Mouse (Mus musculus): ENCODE measurements at regions not wholly inside any gene's neighbourhood (a gene's known extent, or its start where the extent isn't known, plus 50 kb on each side); places are given as distances from the start of the nearest gene placed in this dataset.

DNA sequence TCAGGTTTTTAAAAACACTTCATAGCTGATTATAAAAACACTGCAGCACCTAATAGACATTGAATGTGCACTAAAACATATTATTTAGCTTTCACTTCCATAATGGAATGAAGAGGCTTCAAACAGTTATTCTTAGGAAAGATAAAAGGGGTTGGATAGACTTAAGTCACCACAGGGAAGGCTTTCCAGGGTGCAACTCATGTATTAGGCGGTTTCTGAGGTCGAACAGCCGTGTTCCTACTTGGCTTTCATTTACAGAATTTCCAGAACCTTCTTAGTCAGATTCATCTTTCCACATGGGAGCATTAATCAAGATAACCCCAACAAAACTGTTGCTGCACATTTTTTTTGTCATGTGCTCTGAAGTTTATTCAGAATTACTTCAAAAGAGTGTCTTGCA is 279.8 kb upstream of the Tle1 start:
- no peak for DNase-seq

DNA sequence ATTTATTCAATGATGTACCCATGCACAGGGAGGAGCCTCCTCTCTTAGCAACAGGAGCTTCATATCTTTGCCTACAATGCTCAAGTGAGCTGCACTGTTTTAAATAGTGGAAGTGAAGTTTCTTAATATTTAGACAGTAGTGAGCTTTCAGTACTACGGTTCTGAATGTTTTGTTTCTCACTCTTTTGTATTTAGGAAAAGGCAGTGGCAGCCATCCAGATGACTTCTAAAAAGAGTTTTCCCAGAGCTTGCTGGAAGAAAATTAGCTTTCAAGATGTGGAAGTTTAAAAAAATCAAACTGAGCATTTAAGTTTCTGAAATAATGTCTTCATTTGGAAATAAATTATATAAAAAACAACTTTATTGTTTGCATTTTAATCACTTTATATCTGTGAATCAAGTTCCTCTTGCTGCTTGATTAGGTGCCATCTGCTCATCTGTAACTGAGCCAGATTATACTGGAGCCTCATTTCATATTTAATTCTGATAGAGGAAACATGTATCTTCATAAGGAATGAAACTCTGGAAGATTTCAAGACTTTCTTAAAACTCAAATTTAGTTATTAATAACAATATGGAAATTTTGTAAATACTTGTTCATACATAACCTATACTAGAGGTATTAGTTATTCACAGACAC is 268.6 kb upstream of the Tle1 start:
- DNase-seq: peak; percentile 3

DNA sequence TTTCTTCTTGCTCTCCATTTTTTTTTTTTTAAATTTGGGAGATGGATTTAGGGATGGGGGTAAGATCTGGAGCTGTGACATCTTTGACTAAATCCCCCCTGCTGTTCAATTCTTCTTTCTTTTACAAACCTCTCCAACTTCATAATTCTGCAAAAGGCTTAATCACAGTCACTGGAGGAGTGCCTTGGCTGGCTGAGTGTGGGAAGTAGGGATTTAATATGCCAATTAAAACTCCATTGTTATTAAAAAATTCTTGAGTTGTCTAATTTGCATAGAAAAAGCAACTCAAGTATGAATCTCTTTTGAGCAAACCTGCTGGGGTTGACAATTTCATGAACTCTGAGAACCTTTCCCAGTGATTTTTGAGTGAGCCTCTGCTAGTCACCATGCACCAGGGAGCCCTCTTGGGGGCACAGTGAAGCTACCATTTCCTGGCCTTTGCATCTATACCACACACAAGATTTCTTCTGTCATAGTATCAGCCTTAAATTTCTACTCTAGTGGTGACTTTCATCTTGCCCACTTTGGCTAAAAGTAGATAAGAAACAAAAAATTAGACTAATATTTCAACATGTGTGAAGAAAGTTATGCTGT is 243.6 kb upstream of the Tle1 start:
- DNase-seq: no peak

DNA sequence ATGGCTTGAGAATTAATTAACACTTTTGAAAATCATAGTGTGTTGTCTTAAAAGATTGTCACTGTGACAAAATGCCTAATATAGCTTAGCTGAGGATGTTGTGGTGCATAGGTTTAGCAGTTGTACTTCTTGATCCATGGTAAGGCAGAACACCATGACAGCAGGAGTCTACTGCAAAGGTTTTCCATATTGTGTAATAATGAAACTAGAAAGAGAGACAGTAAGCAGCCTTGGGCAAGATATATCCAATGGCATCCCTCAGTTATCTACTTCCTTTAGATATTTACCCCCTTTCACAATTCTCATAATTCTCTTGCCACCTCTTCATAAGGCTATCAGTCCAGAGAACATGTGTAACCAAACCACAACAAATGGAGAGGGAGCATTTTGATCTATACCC is 236.6 kb upstream of the Tle1 start:
- DNase-seq: no peak

DNA sequence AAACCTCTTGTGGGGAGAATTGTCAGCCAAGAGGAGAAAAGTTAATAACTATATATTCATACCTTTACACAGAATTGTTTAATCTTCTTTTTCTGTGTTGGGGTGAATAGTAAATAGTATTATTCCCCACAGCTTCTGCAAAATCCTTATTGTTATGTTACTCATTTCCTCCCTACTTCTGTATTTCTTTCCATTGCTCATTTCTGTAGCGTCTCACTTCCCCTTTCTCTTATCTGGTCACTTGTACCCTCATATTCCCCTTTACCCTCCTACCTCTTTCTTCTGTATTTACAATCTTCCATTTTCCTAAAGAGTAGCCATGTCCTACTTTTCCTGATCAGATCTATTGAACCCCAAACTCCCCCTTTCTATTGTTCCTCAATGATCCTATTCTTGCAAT is 224.6 kb upstream of the Tle1 start:
- no peak for DNase-seq

DNA sequence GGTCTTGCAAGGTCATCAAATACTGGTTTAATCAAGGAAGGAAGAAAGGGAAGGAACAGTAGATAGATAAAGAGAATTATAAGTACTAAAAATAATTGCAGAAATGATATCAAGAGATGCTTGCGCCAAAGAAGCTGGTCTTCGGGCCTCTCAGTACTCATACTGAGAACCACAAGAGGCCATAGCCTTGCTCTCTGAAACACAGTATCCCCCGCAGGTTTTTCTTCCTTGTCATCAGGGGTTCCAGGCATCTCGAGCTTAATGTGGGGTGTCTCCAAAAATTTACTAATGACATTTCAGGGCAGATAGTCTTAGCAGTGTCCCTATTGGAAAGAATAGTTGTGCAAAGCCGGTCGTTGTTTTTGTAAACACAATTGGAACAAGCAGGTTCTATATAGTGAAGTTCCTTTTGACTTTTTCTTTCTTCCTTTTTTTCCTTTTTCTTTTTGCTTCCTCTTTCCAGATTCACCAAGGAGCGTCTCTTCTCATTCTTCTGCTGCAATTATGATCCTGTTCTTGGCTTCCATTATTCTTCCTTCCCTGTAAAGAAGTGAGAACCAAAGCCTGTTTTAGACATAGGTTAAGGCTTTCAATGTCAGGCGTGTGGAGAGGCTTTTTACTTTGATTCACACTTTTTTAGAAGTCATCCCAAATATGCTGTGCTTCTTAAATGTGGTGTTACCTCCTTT is 211.5 kb upstream of the Tle1 start:
- no peak for DNase-seq

DNA sequence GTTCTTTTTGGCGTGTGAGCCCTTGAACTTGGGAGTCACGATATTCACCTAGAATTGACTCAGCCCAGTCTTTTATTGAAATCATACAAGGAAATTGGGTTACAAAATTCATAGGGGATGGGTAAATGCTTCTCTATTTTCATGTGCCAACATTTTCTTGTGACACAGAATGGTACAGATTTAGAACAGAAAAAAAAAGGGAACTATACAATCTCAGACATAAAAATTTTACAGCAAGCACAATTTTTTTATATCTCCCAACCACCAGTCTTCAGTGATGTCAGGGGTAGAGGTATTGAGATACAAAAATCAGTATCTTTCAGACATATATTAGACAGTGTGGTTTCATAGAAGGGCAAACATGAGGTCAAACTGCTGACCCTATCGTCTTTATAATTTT is 210.6 kb upstream of the Tle1 start:
- no peak for DNase-seq

DNA sequence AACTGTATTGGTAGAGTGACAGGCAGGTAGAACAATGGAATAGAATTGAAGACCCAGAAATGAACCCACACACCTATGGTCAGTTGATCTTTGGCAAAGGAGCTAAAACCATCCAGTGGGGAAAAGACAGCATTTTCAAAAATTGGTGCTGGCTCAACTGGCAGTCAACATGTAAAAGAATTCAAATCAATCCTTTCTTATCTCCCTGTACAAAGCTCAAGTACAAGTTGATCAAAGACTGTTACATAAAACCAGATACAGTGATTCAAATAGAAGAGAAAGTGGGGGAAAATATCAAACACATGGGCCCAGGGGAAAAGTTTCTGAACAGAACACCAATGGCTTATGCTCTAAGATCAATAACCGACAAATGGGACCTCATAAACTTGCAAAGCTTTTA is 200.0 kb upstream of the Tle1 start:
- DNase-seq: no peak

DNA sequence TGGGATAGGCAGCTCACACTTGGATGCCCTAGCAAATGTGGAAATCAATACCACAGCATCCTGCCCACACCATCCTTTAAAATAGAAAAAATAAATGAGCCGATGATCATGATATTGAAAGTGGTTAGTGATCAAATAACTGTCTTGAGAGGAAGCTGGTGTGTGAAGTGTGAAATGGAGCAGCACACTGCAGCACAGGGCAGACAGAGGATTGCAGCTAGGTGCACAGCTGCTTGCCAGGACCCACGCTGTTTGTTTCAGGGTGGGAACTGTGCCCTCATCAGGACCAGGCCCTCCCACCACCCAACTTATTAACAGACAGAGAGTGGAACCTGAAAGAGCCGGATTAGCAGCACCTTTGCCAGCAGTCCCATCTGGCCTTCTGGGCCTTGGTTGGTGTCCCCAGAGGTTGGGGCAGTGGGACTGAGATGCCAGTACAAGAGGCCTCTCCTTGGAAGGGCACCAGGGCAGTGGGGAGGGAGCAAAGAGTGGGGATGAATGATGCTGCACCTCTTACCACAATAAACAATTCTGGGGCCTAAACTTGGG is 191.2 kb upstream of the Tle1 start:
- DNase-seq: no peak

DNA sequence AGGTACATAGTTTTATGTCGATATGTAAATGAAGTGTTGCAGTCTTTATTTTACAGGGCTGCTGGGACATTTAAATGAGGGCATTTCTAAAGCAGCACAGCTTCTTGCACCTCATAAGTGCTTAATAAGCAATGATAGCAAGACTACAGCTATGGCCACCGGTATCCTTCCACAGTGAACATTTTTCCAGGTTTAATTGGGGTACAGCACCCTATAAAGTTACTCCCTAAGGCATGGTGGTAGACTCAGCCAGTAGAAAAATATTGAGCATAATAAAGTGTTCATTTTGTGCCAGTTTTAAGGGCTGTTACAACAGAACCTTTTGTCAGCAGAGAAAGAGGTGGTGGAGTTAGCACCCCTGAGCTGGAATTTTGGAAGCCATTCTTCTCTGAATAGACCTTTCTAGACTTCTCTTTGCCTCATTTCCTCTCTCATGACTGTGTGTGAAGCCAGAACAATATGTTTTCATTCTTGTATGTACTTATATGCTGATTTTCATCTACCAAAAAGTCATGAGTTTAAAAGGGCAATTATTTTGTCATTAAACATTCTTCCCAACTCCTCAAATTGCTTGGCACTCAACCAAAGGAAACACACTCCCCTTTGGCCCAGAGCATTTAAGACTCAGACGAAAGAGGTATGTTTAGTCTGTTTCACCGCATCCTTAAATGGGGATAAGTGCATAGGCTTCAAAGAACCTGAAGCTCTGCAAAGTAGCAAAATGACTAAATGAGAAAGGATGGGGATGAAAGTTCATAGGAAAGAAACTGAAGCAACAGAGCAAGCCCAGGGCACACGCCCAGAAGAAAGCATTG is 189.3 kb upstream of the Tle1 start:
- DNase-seq: no peak

DNA sequence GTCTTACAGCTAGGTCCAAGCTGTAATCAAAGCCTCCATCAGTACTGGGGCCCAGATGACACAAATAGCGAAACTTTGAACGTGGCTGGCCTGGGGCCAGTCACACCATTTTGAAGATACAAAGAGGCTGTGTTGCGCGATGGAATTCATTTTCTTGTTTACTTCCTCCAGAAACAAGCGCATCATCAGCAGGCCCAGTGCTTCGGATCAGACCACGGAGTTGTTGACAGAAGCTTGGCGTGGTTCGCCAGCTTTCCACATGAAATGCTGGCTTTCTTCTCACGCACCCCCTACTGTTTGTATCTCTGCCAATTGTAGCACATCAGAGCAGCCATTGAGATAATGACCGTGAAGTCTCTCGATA is 184.2 kb upstream of the Tle1 start:
- peak; percentile 30 for DNase-seq

DNA sequence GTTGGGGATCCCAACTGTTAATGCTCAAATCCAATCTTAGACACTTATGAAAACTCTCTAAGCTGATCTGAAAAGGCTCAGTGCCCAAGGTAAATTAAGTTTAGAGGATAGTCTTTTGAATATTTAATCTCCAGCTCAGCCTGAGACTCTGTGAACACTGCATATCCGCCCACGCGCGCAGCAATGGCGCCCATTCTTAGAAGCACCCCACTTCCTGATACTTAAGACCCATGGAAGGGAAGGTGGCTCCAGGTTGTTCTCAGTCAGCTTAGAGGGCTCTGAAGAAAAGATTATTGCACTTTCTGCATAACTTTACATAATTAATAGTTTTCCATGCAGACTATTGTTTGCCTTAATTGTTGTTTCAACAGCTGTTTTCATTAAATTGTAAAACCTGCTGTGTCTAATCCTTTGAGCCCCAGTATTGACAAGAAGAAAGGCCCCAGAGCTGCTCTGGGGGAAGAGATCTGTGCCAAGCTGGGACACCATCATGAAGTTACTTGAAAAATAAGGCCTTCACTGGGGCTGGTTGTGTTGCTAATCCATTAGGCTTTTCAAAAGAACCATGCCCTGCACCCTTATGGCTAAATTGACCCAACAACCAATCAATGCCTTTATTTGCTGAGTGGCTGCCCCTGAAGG is 183.7 kb upstream of the Tle1 start:
- DNase-seq: no peak

DNA sequence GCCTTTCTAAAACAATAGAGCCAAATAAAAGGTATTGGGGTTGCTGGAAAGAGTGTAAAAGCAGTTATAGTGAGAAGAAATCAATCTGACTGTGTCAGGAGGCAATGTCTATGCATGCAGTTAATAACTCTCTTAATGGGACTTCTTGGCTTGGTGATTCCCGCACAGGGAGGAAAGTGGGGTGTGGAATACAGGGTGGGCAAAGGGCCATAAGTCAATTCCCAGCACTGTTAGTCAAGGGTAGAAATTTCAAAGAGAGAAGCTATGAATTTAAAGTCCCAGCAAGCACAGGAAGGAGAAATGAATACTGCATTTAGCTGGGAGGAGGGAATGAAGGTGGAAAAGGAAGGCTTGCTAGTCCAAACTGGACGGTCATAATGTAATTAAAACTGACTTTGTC is 183.0 kb upstream of the Tle1 start:
- no peak for DNase-seq

DNA sequence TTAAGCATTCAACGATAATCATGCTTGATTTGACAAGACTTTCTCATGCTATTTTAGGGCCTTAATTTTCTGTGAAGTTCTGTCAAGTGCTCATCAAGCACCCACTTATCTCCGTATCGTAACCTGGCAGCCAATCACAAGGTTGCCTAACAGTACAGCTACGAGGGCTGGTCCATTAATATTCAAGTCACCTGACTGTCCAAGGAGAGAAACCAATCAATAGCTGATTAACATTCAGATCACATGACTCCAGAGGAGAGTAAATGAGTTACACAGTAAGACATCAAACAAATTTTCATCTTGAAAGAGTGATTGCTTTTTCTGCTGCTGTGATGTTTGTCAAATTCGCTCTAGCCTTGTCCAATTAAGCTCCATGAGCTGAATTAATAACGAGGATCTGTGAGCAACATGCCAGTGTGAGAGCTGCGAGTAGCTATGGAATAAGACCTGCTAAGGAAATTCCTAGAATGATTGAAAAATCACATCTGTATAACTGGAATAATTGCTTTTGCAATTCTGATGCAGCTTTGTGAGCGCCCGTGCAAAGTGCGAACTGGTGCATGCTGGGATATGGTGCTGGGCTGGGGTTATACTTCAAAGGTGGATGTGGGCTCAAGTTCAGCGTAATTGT is 181.9 kb upstream of the Tle1 start:
- DNase-seq: no peak

DNA sequence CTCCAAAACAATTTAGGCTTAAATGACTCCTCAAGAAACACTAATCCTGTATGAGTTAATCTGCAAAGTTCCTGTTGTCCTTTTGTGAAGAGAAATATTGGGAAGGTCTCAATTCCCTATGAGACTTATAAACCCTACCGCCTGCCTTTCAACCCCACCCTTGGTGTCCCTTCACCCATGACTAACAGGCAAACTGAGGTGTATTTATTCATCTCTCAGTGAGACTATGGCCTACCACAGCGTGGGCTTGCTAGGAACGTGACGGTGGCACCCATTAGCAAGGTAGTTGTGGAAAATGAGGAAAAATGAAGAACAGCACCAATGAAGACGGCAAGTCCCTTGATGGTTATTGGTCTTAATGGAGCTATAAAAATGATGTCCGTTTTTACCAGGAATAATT is 181.0 kb upstream of the Tle1 start:
- DNase-seq: no peak

DNA sequence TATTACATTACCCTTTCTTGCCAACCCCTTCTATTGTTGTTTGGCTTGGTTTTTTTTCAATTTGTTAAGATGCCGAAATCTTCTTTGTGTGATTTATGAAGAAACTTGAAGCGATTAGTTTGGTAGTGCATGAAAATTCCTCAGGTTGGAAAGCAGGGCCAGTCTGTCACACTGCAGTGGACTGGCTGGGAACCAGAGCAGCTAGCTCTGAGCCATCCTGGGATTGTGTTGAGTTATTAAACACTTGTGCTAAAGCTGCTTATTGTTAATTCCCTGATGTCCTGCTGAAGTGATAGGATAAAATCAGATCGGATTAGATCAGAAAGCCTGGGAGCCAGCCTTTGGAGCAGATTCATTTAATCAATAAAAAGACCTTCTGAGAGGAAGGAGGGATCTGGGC is 180.4 kb upstream of the Tle1 start:
- DNase-seq: no peak

DNA sequence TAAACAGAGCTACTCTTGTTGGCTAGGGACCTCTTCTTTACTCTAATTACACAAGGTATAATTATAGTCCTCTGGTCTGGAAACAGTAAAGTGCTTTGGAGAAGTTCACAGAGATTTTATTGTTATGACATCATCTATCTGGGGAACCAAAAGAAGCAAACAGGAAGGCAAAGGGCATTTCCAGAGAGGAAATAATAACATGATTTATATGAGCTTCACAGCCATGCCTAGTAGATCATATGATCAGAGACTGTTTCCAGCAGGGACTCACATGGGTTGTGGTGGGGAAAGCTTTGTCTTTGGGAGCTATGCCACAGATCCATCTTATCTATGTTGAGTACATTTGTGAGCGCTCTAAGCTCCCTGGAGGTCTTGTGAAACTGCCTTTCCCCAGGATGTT is 178.8 kb upstream of the Tle1 start:
- DNase-seq: no peak

DNA sequence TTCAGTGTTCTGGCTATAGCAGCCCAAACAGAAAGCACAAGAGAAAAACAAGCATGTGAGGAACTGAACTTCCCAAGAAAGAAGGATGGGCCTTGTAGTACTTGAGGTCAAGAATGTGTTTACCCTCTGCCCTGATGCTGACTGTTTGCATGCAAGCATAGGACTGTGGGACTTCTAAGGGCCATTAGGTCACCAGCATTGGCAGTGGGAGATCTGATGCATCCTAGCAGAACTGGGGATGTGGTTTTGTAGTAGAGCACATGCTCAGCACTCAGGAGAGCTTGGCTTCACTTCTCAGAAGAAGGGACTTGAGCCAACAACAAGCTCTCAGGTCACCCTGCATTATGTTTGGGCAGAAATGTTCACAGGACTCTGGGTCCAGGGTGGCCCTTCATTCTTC is 178.3 kb upstream of the Tle1 start:
- no peak for DNase-seq

DNA sequence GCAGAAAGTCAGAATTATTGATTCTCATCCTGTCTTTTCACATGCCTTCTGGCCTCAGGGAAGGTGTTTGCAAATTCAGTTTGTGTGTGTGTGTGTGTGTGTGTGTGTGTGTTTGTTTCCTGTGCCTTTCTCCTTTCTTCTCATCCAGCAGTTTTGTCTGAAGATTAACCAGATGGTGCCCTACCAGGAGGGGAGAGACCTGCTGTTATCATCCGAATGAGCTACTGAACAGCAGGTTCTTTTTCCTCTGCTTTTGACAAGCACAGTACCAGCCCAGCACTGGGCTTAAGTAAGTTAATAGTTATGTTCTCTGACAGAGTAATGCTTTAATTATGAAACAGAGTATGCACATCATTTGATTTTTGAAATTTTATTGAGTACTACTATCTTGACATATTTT is 176.8 kb upstream of the Tle1 start:
- no peak for DNase-seq

DNA sequence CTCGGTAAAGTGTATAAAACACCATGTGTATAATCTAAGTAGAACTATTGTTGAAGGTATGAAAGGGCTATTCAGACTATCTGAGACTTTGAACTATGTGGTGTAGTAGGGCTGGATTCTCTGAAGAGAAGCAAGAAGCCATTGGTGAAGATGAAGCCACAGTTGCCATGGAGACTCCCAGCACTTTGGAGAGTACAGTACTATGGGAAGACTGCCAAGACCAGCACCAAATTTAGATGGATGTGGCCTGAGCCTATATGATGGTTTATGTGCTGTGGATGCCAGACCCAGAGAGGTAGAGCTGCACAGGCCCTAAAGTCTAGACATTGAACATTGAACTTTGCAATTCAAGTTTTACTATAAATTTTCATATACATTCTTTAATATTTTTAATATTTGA is 151.3 kb upstream of the Tle1 start:
- DNase-seq: no peak

DNA sequence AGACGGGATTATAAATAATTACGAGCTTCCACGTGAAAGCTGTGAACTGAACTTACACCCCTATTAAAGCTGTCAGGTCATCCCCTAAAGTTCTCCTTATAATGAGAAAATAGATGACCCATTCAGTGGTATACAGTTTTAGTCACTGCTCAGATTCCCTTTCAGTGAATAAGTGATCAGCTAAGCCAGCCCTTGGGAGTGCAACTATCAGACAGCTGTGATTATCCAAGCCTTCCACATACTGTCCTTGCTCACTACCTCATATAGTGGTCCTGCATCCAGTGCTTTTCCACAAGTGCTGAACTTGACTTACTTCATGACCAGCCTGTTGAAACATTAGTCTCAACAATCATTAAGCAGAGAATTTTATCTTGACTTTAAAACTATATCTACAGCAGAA is 131.2 kb upstream of the Tle1 start:
- no peak for DNase-seq

DNA sequence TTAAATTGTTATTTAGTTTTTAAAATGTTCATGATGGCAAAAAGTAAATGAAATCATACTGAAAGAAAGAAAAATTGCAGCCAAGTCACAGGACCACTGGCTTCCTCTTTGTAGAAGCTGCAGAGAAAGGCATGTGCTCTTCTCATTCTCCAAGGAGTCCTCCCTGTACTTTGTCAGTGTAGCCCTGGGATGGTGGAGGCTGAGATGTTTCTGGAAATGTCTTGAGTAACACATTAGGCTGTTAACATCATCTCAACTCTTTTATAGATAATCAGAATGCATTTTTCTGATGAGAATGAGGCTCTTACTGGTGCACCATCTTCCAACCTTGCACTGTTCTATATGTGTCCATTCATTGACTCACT is 128.3 kb upstream of the Tle1 start:
- DNase-seq: no peak

Data from right cerebral cortex, postnatal 14 days (tissue).